Mouse (Mus musculus): ENCODE results near the gene Pate1. TPM values are rescaled to one million over a fixed set of nuclear protein-coding genes. Genes with fewer than 3 reads are reported as not detected.

Pate1 gene
- polyA plus RNA-seq (2011; ENCODE audit: insufficient read depth, insufficient read length, low replicate concordance, missing spikeins), result not detected in 2 replicates

DNA sequence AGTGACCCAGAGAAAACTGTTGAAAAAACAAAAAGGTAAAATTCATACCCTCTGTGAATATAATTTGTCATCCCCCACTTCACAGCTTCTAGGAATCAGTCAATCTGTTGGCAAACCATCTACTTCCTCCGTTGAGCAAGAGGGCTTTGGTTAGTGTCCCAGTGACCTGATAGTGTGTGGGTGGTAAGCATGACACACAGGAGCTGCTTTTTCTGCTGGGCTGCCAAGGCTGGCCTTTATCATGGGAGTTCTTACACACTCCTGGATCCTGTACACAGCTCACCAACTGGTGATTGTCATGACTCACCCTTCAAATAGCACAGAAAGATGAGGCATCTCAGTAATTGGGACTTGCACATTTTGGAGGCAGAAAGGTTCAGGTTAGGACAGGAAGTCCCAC lies at the start of gene Pate1:
TSS of gene Pate1 (minus strand) at position 378 of the 400 bp plus-strand sequence.
- Histone ChIP-seq H3K27ac (ENCODE audit: control insufficient read depth, insufficient read depth, low read depth, low read length, poor library complexity) (no peak within 1 kb of the TSS), H3K4me1 (ENCODE audit: control insufficient read depth, insufficient read depth, low read length) (no peaks in the 10 kb centered on the region), H3K4me3 (replicated peaks; ENCODE audit: control insufficient read depth, low read depth, low read length) (no peak within 1 kb of the TSS)
- TF ChIP-seq POLR2A (IDR thresholded peaks at IDR 0.05; ENCODE audit: borderline replicate concordance, control insufficient read depth, low read depth, low read length) (no peak), CTCF (IDR thresholded peaks at IDR 0.05; ENCODE audit: control insufficient read depth, insufficient read depth, low read length) (no peak)
- 37% methylated on average over 1 of the region's 1 CpGs for WGBS

DNA sequence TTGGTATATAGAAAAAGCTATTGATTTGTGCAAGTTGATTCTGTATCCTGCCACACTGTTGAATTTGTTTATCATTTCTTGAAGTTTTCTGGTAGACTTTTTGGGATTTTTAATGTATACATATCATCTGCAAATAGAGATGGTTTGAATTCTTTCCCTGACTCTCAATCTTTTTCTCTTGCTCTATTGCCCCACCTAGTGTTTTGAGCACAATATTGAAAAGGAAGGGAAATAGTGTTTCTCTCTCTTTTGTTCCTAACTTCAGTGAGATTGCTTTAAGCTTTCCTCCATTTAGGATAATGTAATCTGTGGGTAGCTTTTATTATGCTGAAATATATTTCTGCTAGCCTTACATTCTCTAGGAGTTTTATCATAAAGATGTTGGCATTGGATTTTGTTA lies 20.1 kb upstream of the Pate1 start:
- TF ChIP-seq POLR2A (IDR thresholded peaks at IDR 0.05; ENCODE audit: borderline replicate concordance, control insufficient read depth, low read depth, low read length), result no peak
- no peak for TF ChIP-seq CTCF (IDR thresholded peaks at IDR 0.05; ENCODE audit: control insufficient read depth, insufficient read depth, low read length)
- H3K4me3 ChIP-seq (replicated peaks; ENCODE audit: control insufficient read depth, low read depth, low read length), result no peak overlapping the region
- no peak overlapping the region for H3K27ac ChIP-seq (ENCODE audit: control insufficient read depth, insufficient read depth, low read depth, low read length, poor library complexity)
- H3K4me1 ChIP-seq (ENCODE audit: control insufficient read depth, insufficient read depth, low read length), result no peaks in the 10 kb centered on the region

DNA sequence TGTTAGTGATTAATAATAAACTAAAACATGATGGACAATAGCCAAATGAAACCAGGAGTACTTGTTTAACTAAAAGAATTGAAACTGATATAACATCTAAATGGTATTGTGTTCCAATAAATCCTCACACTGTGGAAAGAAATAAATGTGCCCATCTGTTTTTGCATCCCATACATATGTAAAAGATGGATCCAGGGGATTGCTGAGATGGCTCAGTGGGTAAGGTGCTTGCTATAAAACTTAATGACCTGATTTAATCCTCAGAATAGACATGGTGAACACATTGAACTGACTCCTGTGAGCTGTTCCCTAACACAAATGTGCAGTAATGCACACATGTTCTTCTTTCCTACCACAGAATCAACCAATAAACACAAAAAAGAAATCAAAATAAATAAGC lies 4.7 kb upstream of the Pate1 start:
- Histone ChIP-seq H3K27ac (ENCODE audit: control insufficient read depth, insufficient read depth, low read depth, low read length, poor library complexity) (no peak overlapping the region), H3K4me3 (replicated peaks; ENCODE audit: control insufficient read depth, low read depth, low read length) (no peak overlapping the region), H3K4me1 (ENCODE audit: control insufficient read depth, insufficient read depth, low read length) (no peaks in the 10 kb centered on the region)
- TF ChIP-seq POLR2A (IDR thresholded peaks at IDR 0.05; ENCODE audit: borderline replicate concordance, control insufficient read depth, low read depth, low read length), result no peak
- no peak for TF ChIP-seq CTCF (IDR thresholded peaks at IDR 0.05; ENCODE audit: control insufficient read depth, insufficient read depth, low read length)

DNA sequence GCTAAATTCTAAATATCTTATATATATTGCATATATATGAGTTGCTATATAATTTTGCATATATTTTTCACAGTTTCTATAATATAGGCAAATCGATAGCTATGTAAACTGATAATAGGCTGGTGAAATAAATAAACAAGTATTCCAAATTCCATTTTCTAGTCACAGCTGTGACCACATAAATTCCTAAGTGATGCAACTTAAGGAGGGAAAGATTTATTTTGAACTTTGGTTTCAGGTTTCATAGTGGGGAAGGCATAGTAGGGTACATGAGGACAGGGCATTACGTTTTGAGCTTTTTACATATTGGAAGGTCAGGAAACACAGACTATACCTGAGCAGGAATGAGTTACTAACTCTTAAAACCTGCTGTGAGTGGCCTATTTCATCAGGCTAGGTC lies 13.6 kb downstream of the Pate1 start:
- 70% methylated on average over 2 of the region's 2 CpGs for WGBS
- Histone ChIP-seq H3K27ac (ENCODE audit: control insufficient read depth, insufficient read depth, low read depth, low read length, poor library complexity) (no peak overlapping the region), H3K4me3 (replicated peaks; ENCODE audit: control insufficient read depth, low read depth, low read length) (no peak overlapping the region), H3K4me1 (ENCODE audit: control insufficient read depth, insufficient read depth, low read length) (no peaks in the 10 kb centered on the region)
- TF ChIP-seq CTCF (IDR thresholded peaks at IDR 0.05; ENCODE audit: control insufficient read depth, insufficient read depth, low read length) (no peak), POLR2A (IDR thresholded peaks at IDR 0.05; ENCODE audit: borderline replicate concordance, control insufficient read depth, low read depth, low read length) (no peak)

DNA sequence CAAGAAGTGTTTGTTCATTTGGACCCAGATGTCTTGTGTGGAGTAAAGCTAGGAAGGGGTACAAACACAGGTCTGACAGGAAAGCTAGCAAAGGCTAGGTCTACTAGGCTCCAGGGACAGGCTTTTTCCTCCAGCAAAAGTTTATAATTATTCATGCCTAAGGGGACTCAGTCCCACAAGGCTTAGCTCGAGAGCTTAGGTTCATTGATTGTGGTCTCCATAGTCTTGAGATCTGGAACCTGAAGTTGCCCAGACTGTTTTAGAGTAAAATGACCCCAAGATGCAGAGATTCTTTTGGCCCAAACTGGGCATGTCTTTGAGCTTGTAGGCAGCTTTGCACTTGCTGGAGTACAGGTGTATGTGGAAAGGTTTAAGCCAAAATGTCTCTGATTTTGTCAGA lies 39.1 kb downstream of the Pate1 start, which contains the start of gene Pate3:
TSS of gene Pate3 (minus strand) at position 101 of the 400 bp plus-strand sequence.
- no peaks in the 10 kb centered on the region for H3K4me1 ChIP-seq (ENCODE audit: control insufficient read depth, insufficient read depth, low read length)
- TF ChIP-seq POLR2A (IDR thresholded peaks at IDR 0.05; ENCODE audit: borderline replicate concordance, control insufficient read depth, low read depth, low read length), result no peak
- no peak for TF ChIP-seq CTCF (IDR thresholded peaks at IDR 0.05; ENCODE audit: control insufficient read depth, insufficient read depth, low read length)
- WGBS, result 56% methylated on average over 1 of the region's 1 CpGs
- no peak within 1 kb of the TSS for H3K27ac ChIP-seq (ENCODE audit: control insufficient read depth, insufficient read depth, low read depth, low read length, poor library complexity)
- no peak within 1 kb of the TSS for H3K4me3 ChIP-seq (replicated peaks; ENCODE audit: control insufficient read depth, low read depth, low read length)

Other genes starting within 250 kb of the Pate1 start
- gene Gm1113, start 169.1 kb downstream of the Pate1 start, polyA plus RNA-seq (2011; ENCODE audit: insufficient read depth, insufficient read length, low replicate concordance, missing spikeins), result not detected in 2 replicates
- 0.18 TPM in 1 of 2 replicates, not detected in the other for gene Ddx25, start 128.9 kb downstream of the Pate1 start, polyA plus RNA-seq (2011; ENCODE audit: insufficient read depth, insufficient read length, low replicate concordance, missing spikeins)
- 6.1 and 9.4 TPM in 2 replicates for gene Pus3, start 128.8 kb downstream of the Pate1 start, polyA plus RNA-seq (2011; ENCODE audit: insufficient read depth, insufficient read length, low replicate concordance, missing spikeins)
- 0.57 TPM in 1 of 2 replicates, not detected in the other for gene Pate2, start 117.1 kb downstream of the Pate1 start, polyA plus RNA-seq (2011; ENCODE audit: insufficient read depth, insufficient read length, low replicate concordance, missing spikeins)
- gene Hyls1, start 117.0 kb downstream of the Pate1 start, polyA plus RNA-seq (2011; ENCODE audit: insufficient read depth, insufficient read length, low replicate concordance, missing spikeins), result 14.7 and 21.1 TPM in 2 replicates
- not detected in 2 replicates for gene Pate4, start 75.4 kb downstream of the Pate1 start, polyA plus RNA-seq (2011; ENCODE audit: insufficient read depth, insufficient read length, low replicate concordance, missing spikeins)
- not detected in 2 replicates for gene Pate3, start 39.2 kb downstream of the Pate1 start, polyA plus RNA-seq (2011; ENCODE audit: insufficient read depth, insufficient read length, low replicate concordance, missing spikeins)
- not detected in 2 replicates for gene Gm17677, start 53.7 kb upstream of the Pate1 start, polyA plus RNA-seq (2011; ENCODE audit: insufficient read depth, insufficient read length, low replicate concordance, missing spikeins)
- not detected in 2 replicates for gene Gm17727, start 90.7 kb upstream of the Pate1 start, polyA plus RNA-seq (2011; ENCODE audit: insufficient read depth, insufficient read length, low replicate concordance, missing spikeins)
- not detected in 2 replicates for gene Gm27235, start 102.7 kb upstream of the Pate1 start, polyA plus RNA-seq (2011; ENCODE audit: insufficient read depth, insufficient read length, low replicate concordance, missing spikeins)
- gene D730048I06Rik, start 102.7 kb upstream of the Pate1 start, polyA plus RNA-seq (2011; ENCODE audit: insufficient read depth, insufficient read length, low replicate concordance, missing spikeins), result not detected in 2 replicates
- not detected in 2 replicates for gene 9230110F15Rik, start 156.8 kb upstream of the Pate1 start, polyA plus RNA-seq (2011; ENCODE audit: insufficient read depth, insufficient read length, low replicate concordance, missing spikeins)
- not detected in 2 replicates for gene 9230113P08Rik, start 221.0 kb upstream of the Pate1 start, polyA plus RNA-seq (2011; ENCODE audit: insufficient read depth, insufficient read length, low replicate concordance, missing spikeins)